Mouse (Mus musculus) adrenal gland, postnatal 14 days (tissue): ENCODE data around the gene Rtl9. TPM values are rescaled to one million over a fixed set of nuclear protein-coding genes. Genes with fewer than 3 reads are reported as not detected.

Experiments used
- DNase-seq: peaks from one replicate; pipeline ENCODE4 v3.0.0; 2021; ENCODE audit warnings: mixed read lengths
- long read RNA-seq, 2 experiments: library from polyadenylated mRNA; stranded (forward); transcript quantifications; one replicate each; pipeline ENCODE4 v2.0.0; 2021
- total RNA-seq: library from RNA; stranded (reverse); gene quantifications from 2 replicates; pipeline ENCODE4 v1.2.3, GENCODE M21; 2021

The Rtl9 gene
- 0.15 and 0.30 TPM in 2 replicates for total RNA-seq
- long read RNA-seq, experiment 1: 0 reads
- long read RNA-seq, experiment 2: 0 reads

DNA sequence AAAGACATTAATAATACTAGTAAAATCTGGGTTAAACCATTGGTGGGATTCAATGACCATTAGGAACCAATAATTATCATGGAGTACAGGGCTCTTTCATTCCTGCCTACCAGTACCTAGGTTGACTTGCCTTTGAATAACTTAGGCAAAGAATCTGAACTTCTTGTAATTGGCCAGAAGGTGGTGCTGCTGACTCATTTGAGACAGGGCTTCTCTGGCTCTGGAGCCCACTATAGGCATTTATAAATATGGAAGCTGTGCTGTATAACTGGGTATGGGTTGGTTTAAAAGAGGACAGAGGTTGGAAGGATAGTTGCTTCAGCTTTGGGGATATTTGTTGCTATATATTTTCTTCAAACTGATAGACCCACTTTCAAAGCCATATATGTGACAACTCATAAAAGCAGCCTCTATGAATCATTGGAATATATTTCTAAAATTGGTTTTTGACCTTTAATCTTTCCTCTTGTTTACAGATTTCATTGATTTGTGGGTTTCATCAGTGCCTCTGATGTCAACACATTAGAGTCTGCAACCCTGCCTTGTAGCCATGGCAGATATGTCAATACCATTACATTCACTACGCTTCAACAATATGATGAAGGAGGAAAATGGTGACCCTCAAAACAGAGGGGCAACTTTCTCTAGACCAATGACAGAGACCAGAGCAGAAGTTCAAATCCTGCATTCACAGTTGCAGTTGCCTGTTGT lies at the start of gene Rtl9:
Gene Rtl9 (plus strand): TSS at position 551 of the 711 bp plus-strand sequence.
- DNase-seq: peak; percentile 28

DNA sequence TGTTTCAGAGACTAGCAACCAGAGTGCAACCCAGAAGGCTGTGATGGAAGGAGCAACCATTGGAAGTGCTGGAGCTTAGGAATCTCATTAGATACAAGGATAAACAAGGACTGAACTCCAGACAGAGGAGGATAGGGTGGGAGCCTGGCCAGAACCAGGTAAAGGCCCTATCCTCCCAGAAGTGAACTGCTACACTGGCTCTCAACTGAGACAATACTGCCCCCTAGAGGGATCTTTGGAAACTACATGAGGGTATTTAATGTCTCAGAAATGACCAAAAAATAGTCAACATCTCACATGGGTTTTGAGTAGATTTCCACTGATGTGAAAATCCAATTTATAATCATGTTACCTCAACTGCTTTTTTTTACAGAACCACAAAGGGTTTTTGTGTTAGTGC lies 47.9 kb upstream of the Rtl9 start:
- peak; percentile 54 for DNase-seq

DNA sequence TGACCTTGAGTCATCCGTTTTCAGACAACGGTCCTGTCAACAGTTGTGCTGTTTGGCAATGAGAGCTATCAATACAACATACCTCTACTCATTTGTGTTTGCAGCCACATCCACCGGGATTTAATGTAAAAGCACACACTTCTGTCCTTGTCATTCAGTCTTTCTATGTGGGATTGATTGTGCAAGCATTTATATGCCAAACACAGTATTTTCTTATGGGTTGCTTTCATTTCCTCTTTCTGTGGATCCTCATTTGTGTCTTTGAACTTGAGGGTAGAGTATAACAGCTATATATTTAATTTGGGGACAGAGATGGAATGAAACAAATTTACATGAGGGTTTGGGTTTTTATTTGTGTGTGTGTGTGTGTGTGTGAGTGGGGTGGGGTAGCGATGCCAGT lies 47.5 kb upstream of the Rtl9 start:
- DNase-seq: no peak

DNA sequence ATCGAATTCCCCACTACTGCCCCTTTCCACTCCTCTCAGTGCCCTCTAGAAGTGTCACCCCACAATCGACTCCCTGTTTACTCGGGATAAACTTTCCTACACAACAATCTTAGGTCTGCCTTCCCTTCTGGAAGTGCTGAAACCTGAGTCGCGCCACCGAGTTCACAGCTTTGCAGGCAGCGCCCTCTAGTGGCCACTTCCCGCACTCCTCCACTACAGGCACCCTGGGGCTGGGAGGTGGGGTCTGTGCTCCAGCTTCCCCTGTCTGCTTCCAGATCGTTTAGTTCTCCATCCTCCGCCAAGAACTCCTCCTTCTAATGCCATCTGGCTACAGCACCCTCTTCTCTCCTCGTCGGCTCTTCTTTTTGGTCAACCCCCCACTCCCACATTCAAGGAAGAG lies 40.6 kb upstream of the Rtl9 start:
- DNase-seq: peak; percentile 83

DNA sequence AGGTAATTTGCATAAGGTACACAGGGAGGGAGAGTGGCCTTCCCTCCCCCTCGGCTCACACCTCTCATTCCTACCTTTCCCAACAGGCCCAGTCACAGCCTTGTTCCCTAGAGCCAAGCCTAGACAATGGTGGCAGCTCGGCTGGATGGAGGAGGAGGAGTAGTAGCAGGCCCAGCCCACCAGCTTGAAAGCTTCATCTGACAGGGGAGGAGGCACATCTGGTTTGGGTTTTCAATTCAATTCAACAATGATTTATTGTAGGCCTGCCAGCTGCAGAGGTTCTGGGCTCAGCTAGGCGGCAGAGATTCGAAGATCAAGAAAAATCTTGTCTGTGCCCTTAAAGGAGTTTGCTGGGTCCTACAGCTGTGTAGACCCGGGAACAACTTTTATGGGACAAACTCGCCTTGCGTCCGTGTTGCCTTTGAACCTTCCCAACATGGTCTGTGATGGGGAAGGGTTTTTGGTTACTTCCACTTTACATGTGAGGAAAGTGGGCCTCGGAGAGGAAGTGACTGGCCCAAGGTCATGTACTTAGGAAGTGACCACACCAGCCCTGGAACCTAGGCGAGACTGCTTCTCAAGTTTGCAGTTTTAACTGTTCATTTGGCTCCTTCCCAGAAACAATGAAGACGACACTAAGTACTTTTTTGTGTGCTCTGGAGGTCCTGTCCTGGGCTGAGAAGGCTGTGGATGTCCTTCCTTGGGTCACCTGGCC lies 36.6 kb upstream of the Rtl9 start:
- DNase-seq: no peak

DNA sequence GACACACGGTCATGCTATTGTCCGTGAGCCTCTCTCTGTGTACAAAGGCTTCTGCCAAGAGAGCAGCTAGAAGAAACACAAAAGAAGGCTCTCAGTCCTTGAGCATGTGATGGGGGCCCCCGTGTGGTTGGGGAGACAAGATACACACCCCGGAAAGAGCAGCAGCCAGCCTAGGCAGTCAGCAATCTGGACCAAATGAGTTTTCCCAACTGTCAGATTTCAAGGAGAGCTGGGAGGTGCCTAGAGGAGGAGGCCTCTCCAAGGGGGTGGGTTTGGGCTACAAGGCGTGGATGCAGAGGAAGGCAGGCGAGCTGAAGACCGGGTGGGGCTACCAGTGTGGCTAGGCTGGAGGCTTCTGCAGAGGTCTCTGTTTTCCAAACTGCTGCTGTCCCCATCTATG lies 35.6 kb upstream of the Rtl9 start:
- peak; percentile 23 for DNase-seq

DNA sequence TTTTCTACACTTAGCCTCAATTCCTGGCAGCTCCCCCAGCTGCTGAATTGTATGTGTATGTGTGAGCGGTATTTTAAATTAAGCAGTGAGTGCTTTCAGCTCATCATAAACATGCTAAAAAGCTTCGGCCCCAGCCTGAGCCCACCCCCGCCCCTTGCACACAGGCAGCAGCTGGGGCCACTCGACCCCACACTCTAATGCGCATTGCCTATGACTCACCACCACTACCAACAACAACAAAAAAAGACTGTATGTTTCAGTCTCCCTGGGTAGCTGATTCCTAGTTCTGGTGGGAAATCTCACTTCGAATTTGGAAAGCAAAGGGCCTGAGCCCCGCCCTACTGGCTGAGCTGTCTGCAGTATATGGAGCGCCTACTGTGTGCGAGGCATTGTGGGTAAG lies 35.1 kb upstream of the Rtl9 start:
- no peak for DNase-seq

DNA sequence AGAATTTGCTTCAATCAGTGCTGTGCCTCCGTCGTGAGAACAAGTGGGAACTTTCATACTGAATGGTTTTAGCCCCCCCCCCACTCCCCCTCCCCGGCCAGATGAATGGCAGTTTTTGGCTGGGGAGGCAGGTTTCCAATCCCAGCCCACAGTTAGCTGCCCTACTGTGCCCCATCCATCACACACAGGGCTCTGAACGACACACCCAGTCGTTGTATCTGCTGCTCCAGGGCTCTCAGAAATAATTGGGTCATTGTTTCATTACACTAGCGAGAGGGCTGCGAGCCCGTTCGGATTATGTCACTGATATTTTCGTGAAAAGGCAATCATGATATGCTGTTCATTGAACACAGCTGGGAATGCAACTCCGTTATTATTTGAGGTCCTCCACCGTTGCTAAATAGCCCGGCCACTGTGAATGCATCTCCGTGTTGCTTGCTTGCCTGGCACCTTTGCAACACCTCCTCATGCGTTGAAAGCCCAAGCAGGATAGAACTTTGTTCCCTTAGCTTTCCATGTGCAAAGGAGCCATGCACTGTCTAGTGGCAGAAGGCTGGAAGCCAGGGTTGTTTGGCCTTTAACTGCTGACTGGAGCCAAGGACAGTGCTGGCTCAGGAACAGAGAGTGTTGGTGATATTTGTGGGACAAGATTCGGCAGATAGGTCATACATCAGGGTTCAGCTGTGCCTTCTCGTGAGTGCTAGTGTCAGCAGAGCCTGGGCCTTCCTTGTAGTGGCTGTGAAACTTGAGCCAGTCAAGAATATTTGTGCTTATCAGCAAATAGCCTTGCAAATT lies 32.9 kb upstream of the Rtl9 start:
- peak; percentile 71 for DNase-seq

DNA sequence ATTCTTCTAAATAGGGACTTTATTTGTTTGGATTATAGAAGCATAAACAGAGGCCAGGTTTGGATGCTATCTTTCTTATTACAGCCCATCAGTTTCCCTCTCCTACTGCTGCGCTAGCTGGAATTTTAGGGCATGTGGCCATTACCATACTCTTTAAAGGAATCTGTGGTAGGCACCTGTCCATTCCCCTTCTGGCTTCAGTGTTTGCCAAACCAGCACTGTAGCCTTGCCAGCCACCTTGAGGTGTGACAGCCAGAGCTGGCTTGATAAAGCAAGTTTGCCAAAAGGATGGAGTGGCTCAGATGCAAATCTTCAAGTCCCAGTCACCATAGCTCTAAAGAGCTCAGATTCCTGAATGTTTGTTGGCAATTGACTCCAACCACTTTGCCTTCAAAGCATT lies 32.3 kb upstream of the Rtl9 start:
- no peak for DNase-seq

DNA sequence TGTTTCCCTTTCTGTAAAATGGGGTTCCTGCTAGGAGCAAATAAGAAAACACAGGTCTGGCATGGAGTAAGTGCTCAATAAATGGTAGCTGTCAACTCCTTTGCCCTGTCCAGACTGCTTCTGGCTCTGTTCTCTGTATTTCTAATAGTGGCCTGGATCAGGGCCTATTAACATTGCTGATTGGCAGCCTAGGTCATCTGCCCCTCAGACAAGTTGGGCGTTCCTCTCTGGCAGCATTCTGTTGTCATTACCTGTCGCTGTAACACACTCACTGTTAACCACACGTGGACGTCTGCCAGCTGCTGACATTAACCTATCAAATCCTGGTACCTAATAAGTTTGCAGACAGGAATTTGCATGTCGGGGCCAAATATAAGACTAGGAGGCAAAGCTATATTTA lies 31.8 kb upstream of the Rtl9 start:
- no peak for DNase-seq

DNA sequence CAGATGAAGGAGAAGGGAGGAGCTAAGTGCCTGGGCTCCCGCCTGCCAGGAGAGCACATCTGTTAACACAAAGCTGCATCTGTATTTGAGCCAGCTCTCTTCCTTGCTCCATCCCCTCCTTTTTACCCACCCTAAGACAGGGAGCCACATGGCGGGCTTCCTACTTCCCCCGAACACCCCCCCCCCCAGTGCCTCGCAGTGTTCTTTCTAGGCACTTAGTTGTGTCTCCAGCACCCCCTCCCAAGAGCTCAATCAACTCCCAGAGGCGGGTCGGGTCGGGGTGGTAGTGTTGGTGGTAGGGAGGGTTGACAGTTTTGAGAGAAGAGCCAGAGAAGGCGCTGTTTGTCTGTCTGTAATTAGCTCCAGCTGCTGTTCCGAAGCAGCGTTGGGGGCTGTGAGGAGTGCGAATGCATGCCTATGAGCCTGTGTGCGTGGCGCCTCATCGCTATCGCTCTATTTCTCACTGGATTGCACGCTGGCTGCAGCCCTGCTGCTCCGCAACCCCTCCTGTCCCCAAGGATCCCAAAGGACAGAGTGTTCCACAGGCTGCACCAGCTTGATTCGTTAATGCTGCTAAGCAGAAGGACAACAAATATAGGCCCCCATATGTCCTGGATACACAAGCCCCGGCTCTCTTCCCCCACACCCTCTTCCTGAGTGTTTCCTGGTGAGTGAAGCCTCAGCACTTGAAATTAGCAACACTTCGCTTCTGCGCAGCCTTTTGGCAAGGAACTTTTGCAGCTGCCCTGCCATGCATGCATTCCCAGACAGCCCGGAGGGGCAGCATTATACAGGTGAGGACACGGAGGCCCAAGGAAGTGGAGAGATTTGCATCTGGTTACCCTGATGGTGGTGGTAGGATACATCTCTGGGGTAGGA lies 18.7 kb upstream of the Rtl9 start:
- DNase-seq: peak; percentile 47

DNA sequence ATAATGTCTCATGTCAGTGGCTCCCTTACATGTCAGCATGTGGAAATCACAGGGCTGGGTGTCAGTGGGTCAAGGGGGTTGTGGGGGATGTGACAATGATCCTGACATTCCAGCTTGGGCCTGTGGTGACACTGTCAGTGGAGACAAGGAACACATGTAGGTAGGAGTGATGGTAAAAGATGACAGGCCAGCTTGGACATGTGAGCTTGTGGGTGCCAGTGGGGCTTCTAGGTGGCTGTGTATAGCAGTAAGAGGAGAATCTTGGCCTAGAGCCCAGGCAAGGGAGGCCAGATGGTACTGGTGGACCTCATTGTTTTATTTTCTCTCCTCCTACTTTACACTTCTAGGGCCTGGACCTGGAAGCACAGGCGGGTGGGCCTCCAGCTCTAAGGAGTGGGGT lies 16.7 kb upstream of the Rtl9 start:
- no peak for DNase-seq

DNA sequence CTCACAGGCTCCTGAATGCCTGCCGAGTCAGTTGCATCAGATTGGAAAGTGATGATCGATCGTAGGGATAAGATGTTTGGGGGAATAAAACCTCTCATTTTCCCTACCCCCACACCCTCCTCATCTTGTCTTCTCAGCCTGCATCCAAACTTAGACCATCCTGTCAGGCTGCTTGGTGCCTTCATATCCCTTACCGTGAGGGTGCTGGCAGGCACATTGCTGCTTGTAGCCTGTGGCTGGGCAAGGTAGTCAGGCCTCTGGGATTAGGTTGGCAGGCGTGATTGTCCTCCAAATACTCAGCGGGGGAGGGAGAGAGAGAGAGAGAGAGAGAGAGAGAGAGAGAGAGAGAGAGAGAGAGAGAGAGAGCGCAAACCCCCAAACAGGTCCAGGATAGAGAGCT lies 11.2 kb upstream of the Rtl9 start:
- DNase-seq: no peak

DNA sequence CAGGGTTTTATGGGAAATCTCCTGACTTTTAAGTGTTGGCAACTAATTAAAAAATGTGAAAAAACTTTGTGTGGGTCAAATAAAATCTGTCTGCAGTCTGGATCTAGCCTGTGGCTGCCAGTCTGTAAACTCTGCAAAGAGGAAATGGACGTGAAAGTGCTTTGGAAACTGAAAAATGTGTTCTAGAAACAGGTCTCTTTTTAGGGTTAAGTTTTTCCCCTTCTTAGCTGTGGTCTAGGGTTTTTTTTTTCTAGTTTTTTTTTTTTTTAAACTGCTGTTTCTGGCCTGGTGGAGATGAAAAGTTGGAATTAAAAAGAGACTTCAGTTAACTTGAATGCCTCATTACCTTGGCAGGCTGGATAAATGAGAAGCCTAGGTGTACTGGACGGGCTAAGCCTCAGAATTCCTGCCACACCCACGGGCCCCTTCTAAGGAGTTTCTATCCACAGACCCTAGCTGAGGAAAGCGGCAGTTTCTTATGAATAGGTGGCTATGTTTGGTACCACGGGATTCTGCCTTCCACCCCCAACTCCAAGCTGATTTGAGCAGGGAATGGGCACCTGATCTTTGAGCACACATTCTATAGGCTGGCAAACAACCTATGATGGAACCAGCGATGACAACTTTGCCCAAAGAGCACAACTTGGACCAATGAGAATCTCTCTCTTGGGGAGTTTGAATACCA lies 8.3 kb upstream of the Rtl9 start:
- no peak for DNase-seq

DNA sequence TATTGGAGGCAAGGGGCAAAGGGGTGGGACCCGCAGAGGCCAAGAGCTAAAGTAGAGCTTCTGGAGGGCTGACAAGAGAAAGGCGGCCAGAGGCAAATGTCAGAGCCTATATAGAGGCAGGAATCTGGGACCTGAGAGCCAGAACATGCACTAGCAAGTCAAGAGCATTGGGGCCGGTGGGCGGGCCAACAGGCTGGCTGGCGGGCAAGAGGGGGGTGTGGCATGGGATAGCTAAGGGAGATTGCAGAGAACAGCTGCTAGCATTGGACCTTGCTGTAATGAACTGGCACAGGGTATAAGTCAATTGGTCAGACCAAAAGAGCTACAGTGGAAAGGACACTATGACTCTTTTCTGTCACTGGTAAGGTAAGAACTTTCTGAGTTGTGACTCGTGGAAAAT lies 1.8 kb upstream of the Rtl9 start:
- no peak for DNase-seq

DNA sequence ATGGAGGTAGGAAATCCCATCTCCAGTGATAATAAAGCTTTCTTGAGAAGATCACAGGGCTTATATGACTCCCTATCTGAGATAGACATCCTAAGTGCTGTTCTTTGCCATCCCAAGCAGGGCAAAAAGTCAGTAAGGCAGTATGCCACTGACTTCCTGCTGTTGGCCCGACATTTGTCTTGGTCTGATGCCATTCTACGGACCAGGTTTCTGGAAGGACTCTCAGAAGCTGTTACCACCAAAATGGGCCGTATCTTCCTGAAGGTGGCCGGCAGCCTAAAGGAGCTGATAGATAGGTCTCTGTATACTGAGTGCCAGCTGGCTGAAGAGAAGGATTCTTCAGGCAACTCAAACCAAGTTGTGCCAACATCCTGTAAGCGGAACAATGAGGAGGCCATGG lies 3.8 kb downstream of the Rtl9 start:
- peak; percentile 16 for DNase-seq

DNA sequence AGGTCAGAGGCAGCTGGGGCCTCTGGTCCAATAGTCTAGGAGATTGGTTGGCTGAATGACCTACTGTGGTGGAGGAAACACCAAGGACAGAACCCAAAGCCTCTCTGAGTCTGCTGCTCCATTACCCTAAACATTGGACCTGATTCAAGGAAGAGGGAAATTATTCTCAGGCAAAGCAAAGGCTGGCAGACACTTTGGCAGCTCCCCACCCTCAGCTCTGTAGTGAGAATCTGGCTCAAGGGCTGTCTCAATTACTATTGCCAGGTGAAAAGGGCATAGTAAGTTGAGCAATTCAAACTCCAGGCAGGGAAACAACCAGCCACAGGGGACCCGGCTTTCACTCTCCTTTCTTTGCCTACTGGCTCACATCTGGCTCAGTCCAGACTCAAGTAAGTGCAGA lies 6.5 kb downstream of the Rtl9 start:
- peak; percentile 16 for DNase-seq

DNA sequence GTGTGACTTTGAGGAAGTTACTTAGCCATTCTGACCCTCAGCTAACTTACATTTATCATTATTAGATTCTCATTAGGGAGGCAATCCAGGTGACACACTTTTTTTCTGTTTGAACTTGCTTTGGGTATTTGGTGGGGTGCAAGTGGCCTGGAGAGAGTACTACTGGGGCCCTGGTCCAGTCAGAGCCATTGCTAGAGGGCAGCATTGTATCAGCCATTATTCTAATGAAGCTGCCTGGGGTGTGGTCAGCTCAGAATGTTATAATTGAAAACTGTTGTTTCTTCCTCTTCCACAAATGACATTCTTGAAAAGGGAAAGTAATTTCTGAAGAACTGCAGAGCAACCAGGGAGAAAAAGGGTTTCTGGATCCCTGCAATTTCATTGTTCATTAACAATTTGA lies 13.2 kb downstream of the Rtl9 start:
- DNase-seq: no peak
